Mouse (Mus musculus) layer of hippocampus, adult 2 months (tissue): ENCODE data around the gene Syf2. TPM values are rescaled to one million over a fixed set of nuclear protein-coding genes. Genes with fewer than 3 reads are reported as not detected.

ENCODE experiments used
- DNase-seq, 2 experiments: peaks; one replicate each; pipeline ENCODE4 v3.0.0; 2022; ENCODE audit warnings: low spot score in 2 of 2
- H3K27ac ChIP-seq: fragments of 200-600 bp; 2 replicates; pipeline ENCODE4 v1.8.1; 2022
- H3K4me3 ChIP-seq: fragments of 200-600 bp; 2 replicates; pipeline ENCODE4 v1.8.1; 2022; ENCODE audit warnings: mild to moderate bottlenecking
- CTCF ChIP-seq: fragments of 200-600 bp; conservative IDR thresholded peaks from 2 replicates; pipeline ENCODE4 v1.8.1; 2022; ENCODE audit warnings: antibody characterized with exemption, mild to moderate bottlenecking, moderate library complexity
- total RNA-seq, 2 experiments: library from RNA; stranded (reverse); gene quantifications; 2 replicates each; pipeline ENCODE4 v1.2.3; 2021

Syf2 gene
- total RNA-seq, 2 experiments from 2014 or later: 53.1 to 56.2 TPM

GRCm38 (mm10) chr4:134927815-134928463 is 2.8 kb upstream of the Syf2 start:
- no peak for TF ChIP-seq CTCF
- Histone ChIP-seq H3K4me3 (no peak overlapping the region), H3K27ac (no peak overlapping the region; the same call in 1 of the 2 replicates)
- DNase-seq: no peak

- no peak overlapping the region for H3K27ac ChIP-seq
- DNase-seq: no peak
- TF ChIP-seq CTCF: no peak
- no peak overlapping the region for H3K4me3 ChIP-seq
Observed at GRCm38 (mm10) chr4:134928464-134928836, 2.2 kb upstream of the Syf2 start.

GRCm38 (mm10) chr4:134929536-134929935 is 1.2 kb upstream of the Syf2 start:
- no peak for TF ChIP-seq CTCF
- Histone ChIP-seq H3K27ac (no peak overlapping the region), H3K4me3 (no peak overlapping the region)
- DNase-seq: no peak

GRCm38 (mm10) chr4:134930190-134930589 is 508 bp upstream of the Syf2 start:
- no peak for DNase-seq
- Histone ChIP-seq H3K27ac (peak overlapping the region; percentile 94), H3K4me3 (peak overlapping the region; percentile 95)
- TF ChIP-seq CTCF: no peak

- no peak for DNase-seq
- Histone ChIP-seq H3K27ac (no peak overlapping the region), H3K4me3 (no peak overlapping the region)
- 0 out of 2 replicates have a peak, but pooled peaks have one; percentile 6 for TF ChIP-seq CTCF
Observed at GRCm38 (mm10) chr4:134937240-134938176, 6.8 kb downstream of the Syf2 start.

- no peak for DNase-seq
- no peak for TF ChIP-seq CTCF
- H3K4me3 ChIP-seq: no peak overlapping the region
- no peak overlapping the region for H3K27ac ChIP-seq
Observed at GRCm38 (mm10) chr4:134939900-134940299, 9.2 kb downstream of the Syf2 start.

- Histone ChIP-seq H3K27ac (no peak overlapping the region), H3K4me3 (no peak overlapping the region)
- no peak for TF ChIP-seq CTCF
- DNase-seq: peak in 1 of 2 experiments; percentile 42
Observed at GRCm38 (mm10) chr4:134943758-134944538, 13.2 kb downstream of the Syf2 start.

- Histone ChIP-seq H3K4me3 (peak overlapping the region; percentile 48), H3K27ac (no peak overlapping the region)
- peak; percentile 95 for TF ChIP-seq CTCF
- DNase-seq: peak; percentile 81 to 84
Observed at GRCm38 (mm10) chr4:134946024-134946744, 15.5 kb downstream of the Syf2 start.

- H3K27ac ChIP-seq: no peak overlapping the region
- H3K4me3 ChIP-seq: no peak overlapping the region
- TF ChIP-seq CTCF: peak; percentile 39
- no peak for DNase-seq
Observed at GRCm38 (mm10) chr4:134950518-134951091, 19.9 kb downstream of the Syf2 start.

GRCm38 (mm10) chr4:134954461-134954860 is 23.8 kb downstream of the Syf2 start:
- DNase-seq: no peak
- no peak for TF ChIP-seq CTCF
- Histone ChIP-seq H3K4me3 (no peak overlapping the region), H3K27ac (no peak overlapping the region)

GRCm38 (mm10) chr4:134955196-134955595 is 24.5 kb downstream of the Syf2 start:
- DNase-seq: no peak
- Histone ChIP-seq H3K4me3 (no peak overlapping the region), H3K27ac (no peak overlapping the region)
- TF ChIP-seq CTCF: no peak

- no peak for DNase-seq
- Histone ChIP-seq H3K27ac (no peak overlapping the region), H3K4me3 (no peak overlapping the region)
- no peak for TF ChIP-seq CTCF
Observed at GRCm38 (mm10) chr4:134955845-134956244, 25.1 kb downstream of the Syf2 start.
